Mouse (Mus musculus) testis, adult 2 months (tissue): ENCODE measurements around the gene AB124611. TPM values are rescaled to one million over a fixed set of nuclear protein-coding genes. Genes with fewer than 3 reads are reported as not detected.

ENCODE experiments used
- H3K27ac ChIP-seq: fragments of 200-500 bp; 2 replicates; pipeline ENCODE4 v1.5.1; 2012; ENCODE audit warnings: low read depth, low read length; ENCODE audit not compliant: control insufficient read depth, insufficient read depth
- H3K27me3 ChIP-seq: fragments of 200-500 bp; 2 replicates; pipeline ENCODE4 v1.6.1; 2012; ENCODE audit warnings: mild to moderate bottlenecking, low read length, moderate library complexity; ENCODE audit not compliant: control insufficient read depth, insufficient read depth
- H3K36me3 ChIP-seq: fragments of 200-500 bp; 2 replicates; pipeline ENCODE4 v1.6.1; 2012; ENCODE audit warnings: mild to moderate bottlenecking, low read length; ENCODE audit not compliant: control insufficient read depth, insufficient read depth
- H3K4me1 ChIP-seq: fragments of 200-500 bp; 2 replicates; pipeline ENCODE4 v1.6.1; 2012; ENCODE audit warnings: low read length; ENCODE audit not compliant: control insufficient read depth, insufficient read depth
- H3K4me3 ChIP-seq: fragments of 200-500 bp; 2 replicates; pipeline ENCODE4 v1.5.1; 2012; ENCODE audit warnings: low read depth, mild to moderate bottlenecking, low read length, moderate library complexity, mixed read lengths; ENCODE audit not compliant: control insufficient read depth
- CTCF ChIP-seq: fragments of 200-500 bp; IDR thresholded peaks from 2 replicates; pipeline ENCODE4 v1.5.1; 2012; ENCODE audit warnings: low read depth, mild to moderate bottlenecking, inconsistent platforms, low read length, moderate library complexity; ENCODE audit not compliant: control insufficient read depth, insufficient read depth, insufficient replicate concordance
- POLR2A ChIP-seq: fragments of 200-500 bp; IDR thresholded peaks from 2 replicates; pipeline ENCODE4 v1.6.1; 2012; ENCODE audit warnings: low read depth, mild to moderate bottlenecking, inconsistent platforms, low read length, moderate library complexity; ENCODE audit not compliant: control insufficient read depth
- polyA plus RNA-seq: library from polyadenylated mRNA; depleted of rRNA; stranded (reverse); fragments of >200 nt; gene quantifications from 2 replicates; pipeline ENCODE4 v1.2.3, GENCODE M21; 2012

Gene AB124611
- polyA plus RNA-seq, 1 experiment: 0.23 TPM

GRCm38 (mm10) chr9:21567051-21567450 is 41.1 kb downstream of the AB124611 start:
- H3K27ac ChIP-seq: no peak overlapping the region
- H3K36me3 ChIP-seq: no peaks in the 10 kb centered on the region
- H3K27me3 ChIP-seq: no peaks in the 10 kb centered on the region
- H3K4me3 ChIP-seq: no peak overlapping the region
- no peak for TF ChIP-seq POLR2A
- no peak for TF ChIP-seq CTCF
- H3K4me1 ChIP-seq: no peaks in the 10 kb centered on the region

- no peak for TF ChIP-seq POLR2A
- no peak for TF ChIP-seq CTCF
- Histone ChIP-seq H3K36me3 (no peaks in the 10 kb centered on the region), H3K4me3 (no peak overlapping the region), H3K27me3 (no peaks in the 10 kb centered on the region), H3K4me1 (no peaks in the 10 kb centered on the region), H3K27ac (no peak overlapping the region)
These were observed 42.8 kb downstream of the AB124611 start for GRCm38 (mm10) chr9:21568657-21569255.

GRCm38 (mm10) chr9:21574012-21574801 is 48.2 kb downstream of the AB124611 start:
- no peaks in the 10 kb centered on the region; the same call in 1 of the 2 replicates for H3K4me1 ChIP-seq
- H3K36me3 ChIP-seq: no peaks in the 10 kb centered on the region; the same call in 1 of the 2 replicates
- H3K4me3 ChIP-seq: no peak overlapping the region
- no peak overlapping the region for H3K27ac ChIP-seq
- no peaks in the 10 kb centered on the region for H3K27me3 ChIP-seq
- no peak for TF ChIP-seq CTCF
- TF ChIP-seq POLR2A: no peak

- no peak overlapping the region for H3K4me3 ChIP-seq
- H3K4me1 ChIP-seq: no peaks in the 10 kb centered on the region; the same call in 1 of the 2 replicates
- no peak overlapping the region for H3K27ac ChIP-seq
- TF ChIP-seq POLR2A (no peak), CTCF (no peak)
- no peaks in the 10 kb centered on the region; the same call in 1 of the 2 replicates for H3K36me3 ChIP-seq
- no peaks in the 10 kb centered on the region for H3K27me3 ChIP-seq
These were observed 49.3 kb downstream of the AB124611 start for GRCm38 (mm10) chr9:21575253-21575652.

GRCm38 (mm10) chr9:21576286-21576685 is 50.3 kb downstream of the AB124611 start:
- TF ChIP-seq POLR2A (no peak), CTCF (no peak)
- Histone ChIP-seq H3K36me3 (no peaks in the 10 kb centered on the region; the same call in 1 of the 2 replicates), H3K27me3 (no peaks in the 10 kb centered on the region), H3K4me1 (no peaks in the 10 kb centered on the region; the same call in 1 of the 2 replicates), H3K27ac (no peak overlapping the region), H3K4me3 (no peak overlapping the region)

GRCm38 (mm10) chr9:21578226-21578625 is 52.2 kb downstream of the AB124611 start:
- Histone ChIP-seq H3K27ac (no peak overlapping the region), H3K4me3 (no peak overlapping the region), H3K36me3 (no peaks in the 10 kb centered on the region; the same call in 1 of the 2 replicates), H3K27me3 (no peaks in the 10 kb centered on the region), H3K4me1 (no peaks in the 10 kb centered on the region; the same call in 1 of the 2 replicates)
- TF ChIP-seq POLR2A: no peak
- TF ChIP-seq CTCF: no peak

GRCm38 (mm10) chr9:21585401-21585800 is 59.4 kb downstream of the AB124611 start:
- Histone ChIP-seq H3K27ac (no peak overlapping the region), H3K4me3 (no peak overlapping the region), H3K27me3 (no peaks in the 10 kb centered on the region), H3K36me3 (peaks cover 4% of the 10 kb centered on the region), H3K4me1 (no peaks in the 10 kb centered on the region)
- TF ChIP-seq CTCF: no peak
- TF ChIP-seq POLR2A: no peak
